In genomic region chr1:150993162-150994064, GRCm38 (mm10) we compare ENCODE assay signal across 8 mouse cellular contexts. TPM values are rescaled to one million over a fixed set of nuclear protein-coding genes. Genes with fewer than 3 reads are reported as not detected.
DNase-seq lines count a peak whose midpoint lies in the region; ATAC-seq and TF ChIP-seq lines count a peak whose summit lies in the region.

Hmcn1 (minus strand) TSS chr1:150993435.

- H3K9me3 ChIP-seq in E14TG2a.4 (ENCODE audit: low read length), result no peaks in the 10 kb centered on the region; the same call in 1 of the 2 replicates
- H3K9me3 ChIP-seq in forebrain, embryonic 15.5 days, result peaks cover 5% of the 10 kb centered on the region; the same call in 1 of the 2 replicates
- H3K9me3 ChIP-seq in hindbrain, embryonic 10.5 days, result no peaks in the 10 kb centered on the region
- H3K9me3 ChIP-seq in midbrain, postnatal 0 days (ENCODE audit: low read length), result peaks cover 4% of the 10 kb centered on the region; the same call in 1 of the 2 replicates

- H3K27me3 ChIP-seq in E14TG2a.4 (ENCODE audit: insufficient read depth, low read length), result peaks cover 14% of the 10 kb centered on the region
- peaks cover 7% of the 10 kb centered on the region for H3K27me3 ChIP-seq in forebrain, embryonic 15.5 days
- H3K27me3 ChIP-seq in hindbrain, embryonic 10.5 days (ENCODE audit: insufficient read depth, poor library complexity, severe bottlenecking), result peaks cover 6% of the 10 kb centered on the region; the same call in 1 of the 2 replicates
- no peaks in the 10 kb centered on the region; the same call in 1 of the 2 replicates for H3K27me3 ChIP-seq in liver, adult 2 months (ENCODE audit: control insufficient read depth, insufficient read depth, low read length)
- H3K27me3 ChIP-seq in midbrain, postnatal 0 days (ENCODE audit: insufficient read depth, low read length), result peaks cover 4% of the 10 kb centered on the region; the same call in 1 of the 2 replicates
- no peaks in the 10 kb centered on the region; the same call in 1 of the 2 replicates for H3K27me3 ChIP-seq in thymus, adult 2 months (ENCODE audit: control insufficient read depth, insufficient read depth, low read length)

- no peak within 1 kb of the TSS for H3K27ac ChIP-seq in forebrain, embryonic 15.5 days (replicated peaks)
- peak within 1 kb of the TSS; percentile 91 for H3K27ac ChIP-seq in hindbrain, embryonic 10.5 days
- peak within 1 kb of the TSS; percentile 44 for H3K27ac ChIP-seq in liver, adult 2 months (replicated peaks; ENCODE audit: insufficient read depth, low read depth, low read length)
- no peak within 1 kb of the TSS for H3K27ac ChIP-seq in midbrain, postnatal 0 days (ENCODE audit: low read depth, low read length)
- no peak within 1 kb of the TSS for H3K27ac ChIP-seq in thymus, adult 2 months (ENCODE audit: control insufficient read depth, insufficient read depth, low read length)

- no peaks in the 10 kb centered on the region for H3K79me2 ChIP-seq in liver, adult 2 months (ENCODE audit: control insufficient read depth, insufficient read depth, low read length)

- peak within 1 kb of the TSS; percentile 84 for H3K4me2 ChIP-seq in forebrain, embryonic 15.5 days (replicated peaks)
- H3K4me2 ChIP-seq in midbrain, postnatal 0 days (ENCODE audit: low read depth, low read length, poor library complexity, severe bottlenecking), result peak within 1 kb of the TSS; percentile 97

- peak; percentile 7 to 22 for DNase-seq in adrenal gland, adult 18-20 months (ENCODE audit: low spot score in 2 of 2)
- peak; percentile 86 for DNase-seq in hindbrain, embryonic 10.5 days (ENCODE audit: low spot score)
- no peak for DNase-seq in liver, adult 2 months (ENCODE audit: extremely low read depth, low read depth, low spot score)
- no peak for DNase-seq in midbrain, postnatal 0 days (ENCODE audit: low spot score)
- peak; percentile 71 for DNase-seq in thymus, adult 2 months
- DNase-seq in cerebellum, adult 9-11 months, result no peak

- H3K4me3 ChIP-seq in E14TG2a.4 (replicated peaks; ENCODE audit: low read length), result peak within 1 kb of the TSS; percentile 85
- peak within 1 kb of the TSS; percentile 45 for H3K4me3 ChIP-seq in forebrain, embryonic 15.5 days
- peak within 1 kb of the TSS; percentile 70 for H3K4me3 ChIP-seq in hindbrain, embryonic 10.5 days
- peak within 1 kb of the TSS; percentile 54 for H3K4me3 ChIP-seq in liver, adult 2 months (ENCODE audit: insufficient read depth, low read depth, low read length)
- H3K4me3 ChIP-seq in midbrain, postnatal 0 days (ENCODE audit: low read depth, low read length), result peak within 1 kb of the TSS; percentile 45
- H3K4me3 ChIP-seq in thymus, adult 2 months (ENCODE audit: control insufficient read depth, insufficient read depth, low read length), result peak within 1 kb of the TSS; percentile 21

- no peaks in the 10 kb centered on the region for H3K36me3 ChIP-seq in E14TG2a.4 (ENCODE audit: insufficient read depth, low read length)
- H3K36me3 ChIP-seq in forebrain, embryonic 15.5 days, result no peaks in the 10 kb centered on the region
- H3K36me3 ChIP-seq in hindbrain, embryonic 10.5 days, result no peaks in the 10 kb centered on the region
- H3K36me3 ChIP-seq in liver, adult 2 months (ENCODE audit: control insufficient read depth, insufficient read depth, low read length), result no peaks in the 10 kb centered on the region
- no peaks in the 10 kb centered on the region for H3K36me3 ChIP-seq in midbrain, postnatal 0 days (ENCODE audit: insufficient read depth, low read length)
- H3K36me3 ChIP-seq in thymus, adult 2 months (ENCODE audit: control insufficient read depth, insufficient read depth, low read length), result no peaks in the 10 kb centered on the region

- TF ChIP-seq POLR2A in liver, adult 2 months (IDR thresholded peaks at IDR 0.05; ENCODE audit: extremely low read depth, insufficient read depth, low read length), result no peak
- no peak for TF ChIP-seq POLR2A in thymus, adult 2 months (IDR thresholded peaks at IDR 0.05; ENCODE audit: control insufficient read depth, extremely low read depth, insufficient read depth, low read length, poor library complexity)

- peak; percentile 29; the same call in 1 of the 2 replicates for TF ChIP-seq CTCF in E14TG2a.4 (conservative IDR thresholded peaks at IDR 0.05; ENCODE audit: low read length)
- TF ChIP-seq CTCF in liver, adult 2 months (IDR thresholded peaks at IDR 0.05; ENCODE audit: low read depth, low read length), result peak; percentile 52
- peak; percentile 55 for TF ChIP-seq CTCF in midbrain, postnatal 0 days (IDR thresholded peaks at IDR 0.05)
- TF ChIP-seq CTCF in thymus, adult 2 months (IDR thresholded peaks at IDR 0.05; ENCODE audit: borderline replicate concordance, control insufficient read depth, extremely low read depth, insufficient read depth, low read length, poor library complexity), result no peak

- peaks cover 9% of the 10 kb centered on the region; the same call in 1 of the 2 replicates for H3K4me1 ChIP-seq in E14TG2a.4 (replicated peaks; ENCODE audit: low read depth, low read length)
- peaks cover 20% of the 10 kb centered on the region for H3K4me1 ChIP-seq in forebrain, embryonic 15.5 days
- peaks cover 25% of the 10 kb centered on the region for H3K4me1 ChIP-seq in hindbrain, embryonic 10.5 days (replicated peaks)
- no peaks in the 10 kb centered on the region for H3K4me1 ChIP-seq in liver, adult 2 months (ENCODE audit: control insufficient read depth, insufficient read depth, low read length)
- H3K4me1 ChIP-seq in midbrain, postnatal 0 days (ENCODE audit: insufficient read depth, low read length), result peaks cover 4% of the 10 kb centered on the region; the same call in 1 of the 2 replicates
- H3K4me1 ChIP-seq in thymus, adult 2 months (replicated peaks; ENCODE audit: control insufficient read depth, insufficient read depth, low read length), result peaks cover 11% of the 10 kb centered on the region

- peak; percentile 92 for ATAC-seq in forebrain, embryonic 15.5 days (replicated peaks)
- peak; percentile 64 for ATAC-seq in midbrain, postnatal 0 days (ENCODE audit: low FRiP score)

- WGBS in forebrain, embryonic 15.5 days, result under 1% methylated on average over 38 of the region's 38 CpGs
- under 1% methylated on average over 38 of the region's 38 CpGs for WGBS in hindbrain, embryonic 10.5 days
- 2% methylated on average over 38 of the region's 38 CpGs for WGBS in liver, adult 2 months
- 1% methylated on average over 34 of the region's 38 CpGs for WGBS in midbrain, postnatal 0 days
- 2% methylated on average over 38 of the region's 38 CpGs for WGBS in thymus, adult 2 months

- peak within 1 kb of the TSS; percentile 46 for H3K9ac ChIP-seq in forebrain, embryonic 15.5 days (replicated peaks)
- peak within 1 kb of the TSS; percentile 64 for H3K9ac ChIP-seq in liver, adult 2 months (ENCODE audit: low read depth, low read length)
- peak within 1 kb of the TSS; percentile 45; the same call in 1 of the 2 replicates for H3K9ac ChIP-seq in midbrain, postnatal 0 days (replicated peaks; ENCODE audit: low read length, poor library complexity, severe bottlenecking)

RNA-seq across cellular contexts. Expression of gene Hmcn1, which starts in this region (rescaled TPM):
- 1 to 10 TPM; 1.4 TPM for total RNA-seq in adrenal gland, adult 18-20 months (2021)
- polyA plus RNA-seq in forebrain, embryonic 15.5 days (2015; fragmentation: Nextera tagmentation; extraction: Ambion mirVana), result 0.66 and 1.0 TPM in 2 replicates
- 6.9 and 9.0 TPM in 2 replicates for polyA plus RNA-seq in hindbrain, embryonic 10.5 days (2016; fragmentation: Nextera tagmentation; extraction: Ambion mirVana)
- 2.7 and 4.5 TPM in 2 replicates for total RNA-seq in liver, adult 2 months (2014; rRNA removed)
- 0.80 and 1.0 TPM in 2 replicates for polyA plus RNA-seq in liver, adult 2 months (2012; rRNA removed)
- total RNA-seq in midbrain, postnatal 0 days (2014; rRNA removed), result 2.5 and 5.2 TPM in 2 replicates
- 0.76 and 1.2 TPM in 2 replicates for polyA plus RNA-seq in midbrain, postnatal 0 days (2015; fragmentation: Nextera tagmentation; extraction: Ambion mirVana)
- 0.34 and 0.92 TPM in 2 replicates for polyA plus RNA-seq in thymus, adult 2 months (2012; rRNA removed)

Comparison
In these comparisons a context has a peak if more than half of its experiments do, and no peak if none do; other contexts are left out.
1. Peak in DNase-seq and H3K4me3 ChIP-seq in thymus, adult 2 months; RNA of the gene not detected or under 1 TPM.
2. H3K4me3 ChIP-seq: peak in every context shown above with its lines; median percentile 85 in E14TG2a.4; 70 in hindbrain, embryonic 10.5 days; 54 in liver, adult 2 months; 45 in forebrain, embryonic 15.5 days; 45 in midbrain, postnatal 0 days; 21 in thymus, adult 2 months.
3. DNase-seq: peak in adrenal gland, adult 18-20 months (2 of 2) and hindbrain, embryonic 10.5 days (single experiment); none in liver, adult 2 months (single experiment), midbrain, postnatal 0 days (single experiment) and cerebellum, adult 9-11 months (single experiment).
4. H3K27ac ChIP-seq: peak in hindbrain, embryonic 10.5 days (single experiment) and liver, adult 2 months (single experiment); none in forebrain, embryonic 15.5 days (single experiment), midbrain, postnatal 0 days (single experiment) and thymus, adult 2 months (single experiment).
5. Peak in every context shown above with its lines, with median percentiles within 50 percentile points of each other: H3K9ac ChIP-seq.